8 mouse cellular contexts compared by ENCODE assay signal in genomic region chr17:24167891-24168505, GRCm38 (mm10). TPM values are rescaled to one million over a fixed set of nuclear protein-coding genes. Genes with fewer than 3 reads are reported as not detected.
A peak's percentile ranks its signal among the peaks of the same experiment; 100 is the strongest.
DNase-seq lines count a peak whose midpoint lies in the region; ATAC-seq lines count a peak whose summit lies in the region.

No protein-coding gene starts in this region.

- ATAC-seq in hindbrain, embryonic 11.5 days (ENCODE audit: low FRiP score) = no peak

- 58% methylated on average over 7 of the region's 7 CpGs for WGBS in heart, embryonic 10.5 days
- WGBS in hindbrain, embryonic 11.5 days = 57% methylated on average over 7 of the region's 7 CpGs
- 27% methylated on average over 7 of the region's 7 CpGs for WGBS in macrophage (ENCODE audit: missing documents)

- peaks cover 31% of the 10 kb centered on the region for H3K36me3 ChIP-seq in heart, embryonic 10.5 days
- no peaks in the 10 kb centered on the region for H3K36me3 ChIP-seq in hindbrain, embryonic 11.5 days (ENCODE audit: control insufficient read depth, insufficient read depth, low read length)
- H3K36me3 ChIP-seq in macrophage (ENCODE audit: inconsistent target) = peaks cover 12% of the 10 kb centered on the region; the same call in 1 of the 2 replicates

- H3K27ac ChIP-seq in heart, embryonic 10.5 days = peak overlapping the region; percentile 100
- H3K27ac ChIP-seq in hindbrain, embryonic 11.5 days (ENCODE audit: low read depth, low read length) = no peak overlapping the region
- peak overlapping the region; percentile 97 for H3K27ac ChIP-seq in macrophage

- H3K79me2 ChIP-seq in macrophage (ENCODE audit: inconsistent target) = peaks cover 58% of the 10 kb centered on the region

- H3K9ac ChIP-seq in hindbrain, embryonic 11.5 days (ENCODE audit: low read depth, low read length) = peak overlapping the region; percentile 88

- H3K4me1 ChIP-seq in heart, embryonic 10.5 days = peaks cover 35% of the 10 kb centered on the region
- peaks cover 8% of the 10 kb centered on the region for H3K4me1 ChIP-seq in hindbrain, embryonic 11.5 days (replicated peaks; ENCODE audit: control insufficient read depth, insufficient read depth, low read length)

- peak overlapping the region; percentile 84 for H3K4me3 ChIP-seq in heart, embryonic 10.5 days
- peak overlapping the region; percentile 87 for H3K4me3 ChIP-seq in hindbrain, embryonic 11.5 days (ENCODE audit: low read depth, low read length)
- H3K4me3 ChIP-seq in macrophage (ENCODE audit: inconsistent target) = peak overlapping the region; percentile 94

- no peak for DNase-seq in heart, embryonic 10.5 days (ENCODE audit: low spot score)
- DNase-seq in heart, postnatal 4 days = no peak
- DNase-seq in MN1 (ENCODE audit: low spot score) = peak; percentile 23
- DNase-seq in hindbrain, embryonic 11.5 days (ENCODE audit: low spot score) = no peak
- DNase-seq in frontal cortex, postnatal 25 days (ENCODE audit: low spot score in 2 of 2) = no peak
- no peak for DNase-seq in cerebellum, adult 18-20 months
- no peak for DNase-seq in embryo, embryonic 11 days

- H3K27me3 ChIP-seq in heart, embryonic 10.5 days (ENCODE audit: insufficient read depth, poor library complexity, severe bottlenecking) = no peaks in the 10 kb centered on the region
- H3K27me3 ChIP-seq in hindbrain, embryonic 11.5 days (ENCODE audit: control insufficient read depth, insufficient read depth, low read length) = no peaks in the 10 kb centered on the region

- H3K9me3 ChIP-seq in heart, embryonic 10.5 days = no peaks in the 10 kb centered on the region
- H3K9me3 ChIP-seq in hindbrain, embryonic 11.5 days (ENCODE audit: control insufficient read depth, low read length) = no peaks in the 10 kb centered on the region

- H3K4me2 ChIP-seq in hindbrain, embryonic 11.5 days (replicated peaks; ENCODE audit: low read depth, low read length) = peak overlapping the region; percentile 56

RNA-seq across cellular contexts. Expression of gene Atp6v0c, which starts 1.5 kb away (rescaled TPM):
- 538 and 598 TPM in 2 replicates for polyA plus RNA-seq in heart, embryonic 10.5 days (2016; fragmentation: Nextera tagmentation; extraction: Ambion mirVana)
- 100 to 1,000 TPM; 291 to 298 TPM for total RNA-seq in heart, postnatal 4 days (2021)
- polyA plus RNA-seq in hindbrain, embryonic 11.5 days (2014; fragmentation: Nextera tagmentation; extraction: Ambion mirVana) = 499 and 514 TPM in 2 replicates
- total RNA-seq in macrophage (2018; cell fraction: chromatin; rRNA removed) = 100 to 1,000 TPM; 138 to 505 (median 301) TPM
- 1,000 to 10,000 TPM; 1,805 to 2,723 (median 2,167) TPM for total RNA-seq in macrophage (2018; cell fraction: cytosol; rRNA removed)
- total RNA-seq in macrophage (2018; cell fraction: nucleus; rRNA removed) = 1,000 to 10,000 TPM in 4 of 26 experiments, 100 to 1,000 TPM in 22; 281 to 1,066 (median 916) TPM
- 1,634 to 2,526 TPM (median 2,187 TPM) in 3 replicates for polyA plus RNA-seq in macrophage (2018)

RNA-seq across cellular contexts. Expression of gene Amdhd2, which starts 4.4 kb away (rescaled TPM):
- polyA plus RNA-seq in heart, embryonic 10.5 days (2016; fragmentation: Nextera tagmentation; extraction: Ambion mirVana) = 40.0 and 44.5 TPM in 2 replicates
- 10 to 100 TPM; 19.5 to 19.6 TPM for total RNA-seq in heart, postnatal 4 days (2021)
- 31.1 and 33.1 TPM in 2 replicates for polyA plus RNA-seq in hindbrain, embryonic 11.5 days (2014; fragmentation: Nextera tagmentation; extraction: Ambion mirVana)
- total RNA-seq in macrophage (2018; cell fraction: chromatin; rRNA removed) = 100 to 1,000 TPM in 20 of 26 experiments, 10 to 100 TPM in 6; 60.5 to 540 (median 175) TPM
- 100 to 1,000 TPM; 135 to 212 (median 181) TPM for total RNA-seq in macrophage (2018; cell fraction: cytosol; rRNA removed)
- total RNA-seq in macrophage (2018; cell fraction: nucleus; rRNA removed) = 100 to 1,000 TPM in 19 of 26 experiments, 10 to 100 TPM in 7; 73.3 to 325 (median 152) TPM
- 69.2 to 101 TPM (median 69.2 TPM) in 3 replicates for polyA plus RNA-seq in macrophage (2018)

RNA-seq across cellular contexts. Expression of gene Pdpk1, which starts 17.3 kb away (rescaled TPM):
- polyA plus RNA-seq in heart, embryonic 10.5 days (2016; fragmentation: Nextera tagmentation; extraction: Ambion mirVana) = 33.0 and 38.7 TPM in 2 replicates
- total RNA-seq in heart, postnatal 4 days (2021) = 10 to 100 TPM; 62.1 to 62.6 TPM
- polyA plus RNA-seq in hindbrain, embryonic 11.5 days (2014; fragmentation: Nextera tagmentation; extraction: Ambion mirVana) = 46.5 and 61.7 TPM in 2 replicates
- total RNA-seq in macrophage (2018; cell fraction: chromatin; rRNA removed) = 100 to 1,000 TPM in 14 of 26 experiments, 10 to 100 TPM in 12; 59.3 to 214 (median 102) TPM
- 10 to 100 TPM; 21.3 to 35.4 (median 27.4) TPM for total RNA-seq in macrophage (2018; cell fraction: cytosol; rRNA removed)
- total RNA-seq in macrophage (2018; cell fraction: nucleus; rRNA removed) = 100 to 1,000 TPM in 7 of 26 experiments, 10 to 100 TPM in 19; 40.0 to 122 (median 62.9) TPM
- 10.4 to 18.5 TPM (median 17.4 TPM) in 3 replicates for polyA plus RNA-seq in macrophage (2018)

RNA-seq across cellular contexts. Expression of gene Tbc1d24, which starts 37.4 kb away (rescaled TPM):
- polyA plus RNA-seq in heart, embryonic 10.5 days (2016; fragmentation: Nextera tagmentation; extraction: Ambion mirVana) = 5.3 TPM in 2 replicates
- total RNA-seq in heart, postnatal 4 days (2021) = 10 to 100 TPM in 1 of 2 experiments, 1 to 10 TPM in 1; 9.6 to 10.9 TPM
- 6.2 and 6.3 TPM in 2 replicates for polyA plus RNA-seq in hindbrain, embryonic 11.5 days (2014; fragmentation: Nextera tagmentation; extraction: Ambion mirVana)
- total RNA-seq in macrophage (2018; cell fraction: chromatin; rRNA removed) = 100 to 1,000 TPM in 2 of 26 experiments, 10 to 100 TPM in 24; 25.7 to 129 (median 59.8) TPM
- total RNA-seq in macrophage (2018; cell fraction: cytosol; rRNA removed) = 10 to 100 TPM in 12 of 26 experiments, 1 to 10 TPM in 14; 4.8 to 15.0 (median 9.2) TPM
- total RNA-seq in macrophage (2018; cell fraction: nucleus; rRNA removed) = 10 to 100 TPM; 17.0 to 91.0 (median 36.6) TPM
- polyA plus RNA-seq in macrophage (2018) = 8.4 to 12.8 TPM (median 8.5 TPM) in 3 replicates

RNA-seq across cellular contexts. Expression of gene Ntn3, which starts 41.3 kb away (rescaled TPM):
- 1.9 and 3.6 TPM in 2 replicates for polyA plus RNA-seq in heart, embryonic 10.5 days (2016; fragmentation: Nextera tagmentation; extraction: Ambion mirVana)
- 1 to 10 TPM; 2.3 to 2.4 TPM for total RNA-seq in heart, postnatal 4 days (2021)
- 4.4 and 5.0 TPM in 2 replicates for polyA plus RNA-seq in hindbrain, embryonic 11.5 days (2014; fragmentation: Nextera tagmentation; extraction: Ambion mirVana)
- 1 to 10 TPM in 23 of 26 experiments, under 1 TPM in 3; 0.81 to 4.1 (median 1.5) TPM for total RNA-seq in macrophage (2018; cell fraction: chromatin; rRNA removed)
- under 1 TPM in 20 of 26 experiments, not detected in 6; 0.03 to 0.24 (median 0.09) TPM for total RNA-seq in macrophage (2018; cell fraction: cytosol; rRNA removed)
- 1 to 10 TPM in 14 of 26 experiments, under 1 TPM in 12; 0.27 to 3.3 (median 1.0) TPM for total RNA-seq in macrophage (2018; cell fraction: nucleus; rRNA removed)
- polyA plus RNA-seq in macrophage (2018) = 0.05 to 0.09 TPM in 2 of 3 replicates, not detected in the other
